Mouse (Mus musculus): ENCODE measurements around the gene Casp8. TPM values are rescaled to one million over a fixed set of nuclear protein-coding genes. Genes with fewer than 3 reads are reported as not detected.
"Not testable (repeated sequence)": the region's sequence is repeated elsewhere in the genome, so short reads cannot be mapped to it uniquely, and the experiment has no call there.

Casp8 gene
- polyA plus RNA-seq, 1 experiment, result not detected

DNA sequence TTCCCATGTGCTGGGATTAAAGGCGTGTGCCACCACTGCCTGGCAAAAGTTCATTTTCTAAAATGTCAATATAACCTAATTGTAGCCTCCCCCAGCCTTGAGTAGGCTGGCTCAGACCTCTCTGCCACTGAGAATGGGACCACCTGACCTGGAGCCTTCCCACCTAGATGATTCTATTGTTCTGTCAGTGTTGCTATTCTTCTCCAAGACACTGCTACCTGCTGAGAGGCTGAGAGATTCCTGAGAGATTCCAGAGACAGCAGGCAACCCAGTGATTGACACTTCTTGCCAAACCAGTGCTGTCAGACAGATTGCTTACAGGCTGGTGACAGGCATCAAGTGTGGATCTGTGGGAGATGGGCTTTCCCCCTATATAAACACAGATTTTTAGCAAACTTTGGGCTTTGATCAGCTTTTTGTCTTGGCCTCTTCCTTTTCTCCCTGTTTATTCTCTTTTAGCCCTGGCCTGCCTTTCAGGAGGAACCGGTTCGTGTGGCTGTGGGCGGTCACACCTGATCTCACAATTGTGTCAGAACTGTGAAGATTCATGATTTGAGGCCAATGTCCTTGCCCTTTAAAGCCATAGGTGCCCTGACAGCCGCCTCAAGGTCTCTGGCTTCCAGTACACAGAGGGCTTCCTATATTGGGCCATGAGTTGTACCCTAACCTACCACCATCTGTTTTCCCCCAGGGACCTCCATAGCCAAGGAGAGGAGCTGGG, 94.8 kb downstream of the Casp8 start:
- TF ChIP-seq CTCF (IDR thresholded peaks at IDR 0.05; ENCODE audit: insufficient read depth, low read depth, low read length), result no peak
- TF ChIP-seq POLR2A (IDR thresholded peaks at IDR 0.05; ENCODE audit: insufficient read depth, low read depth, low read length), result no peak
- Histone ChIP-seq H3K4me1 (ENCODE audit: control insufficient read depth, insufficient read depth, low read length) (no peaks in the 10 kb centered on the region), H3K4me3 (ENCODE audit: insufficient read depth, low read depth, low read length) (no peak overlapping the region), H3K27ac (ENCODE audit: insufficient read depth, low read depth, low read length) (no peak overlapping the region)
- 74% methylated on average over 5 of the region's 5 CpGs for WGBS

DNA sequence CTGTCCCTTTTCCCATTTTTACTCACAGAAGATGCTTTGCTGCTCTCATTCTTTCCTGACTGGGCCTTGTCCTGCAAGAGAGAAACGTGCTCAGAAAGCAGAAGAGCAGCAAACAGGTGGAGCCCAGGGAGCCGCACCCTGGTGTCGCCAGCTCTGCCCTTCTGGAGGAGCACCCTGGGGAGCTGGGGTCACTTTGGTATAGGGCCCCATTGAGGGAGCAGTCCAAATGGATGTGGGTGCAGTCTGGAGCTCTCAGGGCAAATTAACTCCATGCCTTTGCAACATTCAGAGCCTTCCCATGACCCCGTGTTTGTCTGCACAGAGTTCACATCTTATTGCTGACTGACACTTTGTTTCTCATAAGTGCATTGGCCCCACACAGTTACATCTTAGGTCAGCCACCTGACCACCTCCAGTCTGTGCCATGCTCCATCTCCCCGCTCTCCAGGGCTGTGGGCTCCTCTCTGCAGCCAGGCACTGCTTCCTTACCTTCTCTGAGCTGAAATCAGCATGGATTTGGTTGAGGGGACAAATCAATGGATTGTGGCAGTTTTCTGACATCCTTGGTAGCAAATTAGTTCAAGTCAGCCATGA, 95.6 kb downstream of the Casp8 start:
- not testable (repeated sequence) for H3K27ac ChIP-seq (ENCODE audit: insufficient read depth, low read depth, low read length); H3K4me1 ChIP-seq (ENCODE audit: control insufficient read depth, insufficient read depth, low read length); H3K4me3 ChIP-seq (ENCODE audit: insufficient read depth, low read depth, low read length)
- WGBS, result 87% methylated on average over 4 of the region's 5 CpGs

DNA sequence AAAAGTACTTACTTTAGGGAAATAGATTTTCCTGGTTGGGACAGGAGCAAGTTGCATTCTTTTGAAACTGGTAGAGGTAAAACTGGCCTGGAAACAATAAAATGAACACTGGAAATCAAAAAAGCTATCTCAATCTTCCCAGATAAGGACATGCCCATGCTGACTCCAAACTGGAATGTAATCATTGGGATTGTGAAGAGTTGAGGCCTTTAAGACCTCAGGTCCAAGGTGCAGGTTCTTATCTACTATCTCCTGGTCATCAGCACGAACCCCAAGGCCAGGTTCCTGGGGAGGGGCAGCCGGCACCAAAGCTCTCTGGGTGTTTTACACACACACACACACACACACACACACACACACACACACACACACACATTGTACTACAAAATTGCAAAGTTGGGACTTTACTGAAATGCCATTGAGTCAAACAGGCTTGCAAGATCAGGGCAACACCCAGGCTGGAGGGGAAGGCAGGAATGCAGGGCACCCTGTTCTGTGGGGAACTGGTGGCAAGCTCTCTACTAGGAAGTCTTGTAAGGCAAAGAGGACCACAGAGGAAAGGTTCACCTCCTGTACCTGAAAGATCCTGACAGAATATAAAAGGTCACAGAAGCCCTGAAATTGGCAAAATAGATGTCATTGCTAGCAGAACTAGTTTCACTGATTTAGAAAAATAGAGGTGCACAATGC, 96.5 kb downstream of the Casp8 start:
- not testable (repeated sequence) for H3K4me1 ChIP-seq (ENCODE audit: control insufficient read depth, insufficient read depth, low read length); H3K4me3 ChIP-seq (ENCODE audit: insufficient read depth, low read depth, low read length); H3K27ac ChIP-seq (ENCODE audit: insufficient read depth, low read depth, low read length)
- 79% methylated on average over 2 of the region's 2 CpGs for WGBS

DNA sequence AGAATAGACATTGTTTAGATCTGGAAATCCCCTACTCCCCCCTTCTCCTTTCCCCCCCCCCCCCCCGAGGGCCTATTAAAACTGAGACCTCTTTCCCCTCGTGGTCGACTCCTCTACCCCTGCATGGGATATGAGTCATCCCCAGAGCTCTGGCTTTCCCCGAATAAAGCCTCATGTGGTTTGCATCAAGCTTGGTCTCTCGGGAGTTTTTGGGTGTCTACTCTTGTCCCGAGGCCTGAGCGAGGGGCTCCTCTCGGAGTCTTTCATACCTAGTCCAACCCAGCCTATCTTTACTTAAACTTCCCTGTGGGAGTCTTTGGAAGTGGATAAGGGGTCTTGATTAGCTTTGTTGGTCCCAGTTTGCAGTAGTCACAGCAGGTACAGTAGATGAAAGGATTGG, 97.2 kb downstream of the Casp8 start:
- not testable (repeated sequence) for H3K4me3 ChIP-seq (ENCODE audit: insufficient read depth, low read depth, low read length); H3K4me1 ChIP-seq (ENCODE audit: control insufficient read depth, insufficient read depth, low read length); H3K27ac ChIP-seq (ENCODE audit: insufficient read depth, low read depth, low read length)
- WGBS, result 78% methylated on average over 7 of the region's 8 CpGs

Other genes starting within 250 kb of the Casp8 start
- gene Fam126b, start 209.1 kb upstream of the Casp8 start, polyA plus RNA-seq (2012; ENCODE audit: insufficient read depth, insufficient read length, low replicate concordance, missing spikeins), result not detected in 2 replicates
- gene Ndufb3, start 209.0 kb upstream of the Casp8 start, polyA plus RNA-seq (2012; ENCODE audit: insufficient read depth, insufficient read length, low replicate concordance, missing spikeins), result not detected in 2 replicates
- gene Als2cr12, start 99.4 kb upstream of the Casp8 start, polyA plus RNA-seq (2012; ENCODE audit: insufficient read depth, insufficient read length, low replicate concordance, missing spikeins), result not detected in 2 replicates
- not detected in 2 replicates for gene Cflar, start 83.9 kb upstream of the Casp8 start, polyA plus RNA-seq (2012; ENCODE audit: insufficient read depth, insufficient read length, low replicate concordance, missing spikeins)
- 153 and 407 TPM in 2 replicates for gene Trak2, start 178.1 kb downstream of the Casp8 start, polyA plus RNA-seq (2012; ENCODE audit: insufficient read depth, insufficient read length, low replicate concordance, missing spikeins)
- gene Stradb, start 178.1 kb downstream of the Casp8 start, polyA plus RNA-seq (2012; ENCODE audit: insufficient read depth, insufficient read length, low replicate concordance, missing spikeins), result not detected in 2 replicates